Mouse (Mus musculus): ENCODE measurements around the gene Galp. TPM values are rescaled to one million over a fixed set of nuclear protein-coding genes. Genes with fewer than 3 reads are reported as not detected.
A peak's percentile ranks its signal among the peaks of the same experiment; 100 is the strongest.
"Not testable (repeated sequence)": the region's sequence is repeated elsewhere in the genome, so short reads cannot be mapped to it uniquely, and the experiment has no call there.

Galp gene
- polyA plus RNA-seq, 1 experiment from 2014 or later = not detected

DNA sequence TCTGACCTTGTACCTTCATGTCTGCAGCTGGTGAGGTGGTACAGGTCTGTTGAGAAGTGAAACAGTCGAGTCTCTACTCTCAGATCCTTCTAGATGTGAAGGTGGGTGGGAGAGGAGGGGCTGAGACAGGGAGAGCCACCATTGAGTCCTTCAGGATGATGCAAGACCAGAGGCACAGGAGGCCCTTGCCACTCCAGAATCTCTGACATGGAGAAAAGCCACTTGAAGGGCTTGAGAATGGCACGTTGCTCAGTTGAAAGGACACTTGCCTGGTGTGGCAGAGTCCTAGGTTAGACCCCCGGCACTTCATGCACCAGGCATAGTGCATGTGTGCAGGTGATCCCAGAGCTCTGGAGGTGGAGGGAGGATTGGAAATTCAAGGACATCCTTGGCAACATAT is 35.3 kb upstream of the Galp start:
- no peaks in the 10 kb centered on the region for H3K9me3 ChIP-seq
- no peak for ATAC-seq (ENCODE audit: insufficient number of reproducible peaks, insufficient read depth, low FRiP score, low TSS enrichment, low read depth)
- no peaks in the 10 kb centered on the region for H3K27me3 ChIP-seq
- H3K27ac ChIP-seq = no peak overlapping the region
- no peak overlapping the region for H3K4me3 ChIP-seq (replicated peaks)
- no peak overlapping the region for H3K4me2 ChIP-seq
- H3K9ac ChIP-seq (replicated peaks) = no peak overlapping the region
- H3K4me1 ChIP-seq (replicated peaks) = peaks cover 4% of the 10 kb centered on the region
- no peaks in the 10 kb centered on the region for H3K36me3 ChIP-seq
- WGBS = 65% methylated on average over 3 of the region's 3 CpGs

DNA sequence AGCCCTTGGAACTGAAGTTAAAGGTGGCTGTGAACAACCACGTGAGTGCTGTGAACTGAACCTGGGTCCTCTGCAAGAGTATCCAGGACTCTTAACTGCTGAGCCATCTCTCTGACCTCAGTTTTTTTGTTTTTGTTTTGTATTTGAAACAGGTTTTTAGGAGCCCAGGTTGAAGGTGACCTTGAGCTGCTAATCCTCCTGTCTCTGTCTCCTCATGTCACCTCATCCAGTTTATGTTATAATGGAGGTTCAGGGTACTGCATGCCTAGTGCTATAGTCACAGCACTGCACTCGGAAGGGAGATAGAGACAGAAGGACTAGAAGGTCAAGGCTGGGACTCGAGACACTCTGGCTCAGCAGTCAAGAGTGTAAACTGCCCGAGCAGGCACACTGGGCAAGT is 34.7 kb upstream of the Galp start:
- no peak for ATAC-seq (ENCODE audit: insufficient number of reproducible peaks, insufficient read depth, low FRiP score, low TSS enrichment, low read depth)
- Histone ChIP-seq H3K9ac (replicated peaks) (no peak overlapping the region), H3K4me2 (no peak overlapping the region), H3K4me1 (replicated peaks) (no peaks in the 10 kb centered on the region), H3K27me3 (no peaks in the 10 kb centered on the region), H3K27ac (no peak overlapping the region), H3K9me3 (no peaks in the 10 kb centered on the region), H3K4me3 (replicated peaks) (no peak overlapping the region), H3K36me3 (no peaks in the 10 kb centered on the region)
- WGBS = 67% methylated on average over 4 of the region's 4 CpGs

- H3K4me1 ChIP-seq (replicated peaks) = no peaks in the 10 kb centered on the region
- ATAC-seq (ENCODE audit: insufficient number of reproducible peaks, insufficient read depth, low FRiP score, low TSS enrichment, low read depth) = no peak
Observed at GRCm38 (mm10) chr7:6164671-6165070, 32.2 kb upstream of the Galp start.

DNA sequence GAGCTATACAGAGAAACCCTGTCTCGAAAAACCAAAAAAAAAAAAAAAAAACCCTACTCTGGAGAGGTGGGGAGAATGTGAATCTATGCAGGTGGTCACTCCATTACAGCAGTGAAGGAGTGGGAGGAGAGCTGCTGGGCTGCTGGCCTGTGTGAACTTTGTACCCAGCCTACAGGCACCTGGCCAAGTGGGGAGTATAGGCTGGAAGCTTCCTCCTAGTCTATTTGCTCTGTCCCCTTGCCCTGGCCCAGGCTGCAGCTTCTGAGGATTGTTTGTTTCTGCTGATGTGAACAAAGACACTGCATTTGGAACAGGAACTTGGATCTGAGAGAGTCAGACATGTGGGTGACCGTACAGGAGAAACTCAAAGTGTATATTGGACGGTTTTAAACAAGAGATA is 27.5 kb upstream of the Galp start:
- H3K36me3 ChIP-seq = 0 out of 2 replicates have a peak, but pooled peaks cover 3% of the 10 kb centered on the region
- WGBS = 66% methylated on average over 3 of the region's 3 CpGs
- no peak overlapping the region for H3K27ac ChIP-seq
- H3K4me1 ChIP-seq (replicated peaks) = no peaks in the 10 kb centered on the region
- no peak for ATAC-seq (ENCODE audit: insufficient number of reproducible peaks, insufficient read depth, low FRiP score, low TSS enrichment, low read depth)
- no peak overlapping the region for H3K4me3 ChIP-seq (replicated peaks)
- H3K27me3 ChIP-seq = no peaks in the 10 kb centered on the region
- H3K9ac ChIP-seq (replicated peaks) = no peak overlapping the region
- H3K4me2 ChIP-seq = no peak overlapping the region
- H3K9me3 ChIP-seq = no peaks in the 10 kb centered on the region

More at GRCm38 (mm10) chr7:6164671-6165070, 32.2 kb upstream of the Galp start:
- Histone ChIP-seq H3K4me3 (replicated peaks) (no peak overlapping the region), H3K27me3 (no peaks in the 10 kb centered on the region), H3K4me2 (no peak overlapping the region), H3K9me3 (no peaks in the 10 kb centered on the region), H3K27ac (no peak overlapping the region), H3K9ac (replicated peaks) (no peak overlapping the region), H3K36me3 (no peaks in the 10 kb centered on the region)
- 58% methylated on average over 5 of the region's 5 CpGs for WGBS

DNA sequence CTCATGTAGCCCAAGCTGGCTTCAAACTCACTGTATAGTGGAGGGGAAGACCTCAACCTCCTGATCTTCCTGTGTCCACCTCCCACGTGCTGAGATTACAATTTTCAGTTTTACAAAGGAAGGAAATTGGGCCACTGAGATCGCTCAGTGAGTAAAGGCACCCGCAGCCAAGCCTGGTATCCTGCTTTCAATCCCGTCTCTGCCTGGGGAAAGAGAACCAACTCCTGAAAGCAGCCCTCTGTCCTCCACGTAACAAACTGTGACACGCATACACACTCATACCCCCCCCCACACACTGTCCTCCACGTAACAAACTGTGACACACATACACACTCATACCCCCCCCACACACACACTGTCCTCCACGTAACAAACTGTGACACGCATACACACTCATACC is 26.5 kb upstream of the Galp start:
- no peaks in the 10 kb centered on the region for H3K27me3 ChIP-seq
- no peak overlapping the region for H3K9ac ChIP-seq (replicated peaks)
- no peak overlapping the region for H3K4me2 ChIP-seq
- no peaks in the 10 kb centered on the region for H3K4me1 ChIP-seq (replicated peaks)
- H3K4me3 ChIP-seq (replicated peaks) = no peak overlapping the region
- H3K36me3 ChIP-seq = peaks cover 7% of the 10 kb centered on the region; the same call in 1 of the 2 replicates
- no peak for ATAC-seq (ENCODE audit: insufficient number of reproducible peaks, insufficient read depth, low FRiP score, low TSS enrichment, low read depth)
- WGBS = 88% methylated on average over 9 of the region's 9 CpGs
- no peak overlapping the region for H3K27ac ChIP-seq
- no peaks in the 10 kb centered on the region for H3K9me3 ChIP-seq

GRCm38 (mm10) chr7:6170871-6171270 is 26.0 kb upstream of the Galp start:
- H3K27me3 ChIP-seq = no peaks in the 10 kb centered on the region
- WGBS = 56% methylated on average over 6 of the region's 6 CpGs
- H3K36me3 ChIP-seq = peaks cover 12% of the 10 kb centered on the region; the same call in 1 of the 2 replicates
- H3K9ac ChIP-seq (replicated peaks) = 0 out of 2 replicates have a peak overlapping the region, but pooled peaks have one; percentile 53
- peak overlapping the region; percentile 76 for H3K4me2 ChIP-seq
- H3K4me3 ChIP-seq (replicated peaks) = peak overlapping the region; percentile 67
- no peaks in the 10 kb centered on the region for H3K9me3 ChIP-seq
- H3K27ac ChIP-seq = no peak overlapping the region
- no peak for ATAC-seq (ENCODE audit: insufficient number of reproducible peaks, insufficient read depth, low FRiP score, low TSS enrichment, low read depth)
- H3K4me1 ChIP-seq (replicated peaks) = no peaks in the 10 kb centered on the region

- 1% methylated on average over 24 of the region's 24 CpGs for WGBS
Observed at GRCm38 (mm10) chr7:6171444-6172005, 25.4 kb upstream of the Galp start.

GRCm38 (mm10) chr7:6172006-6172649 is 24.8 kb upstream of the Galp start, which contains the start of gene Zfp444:
Gene Zfp444, plus strand, starts transcription at chr7:6172226.
- ATAC-seq (ENCODE audit: insufficient number of reproducible peaks, insufficient read depth, low FRiP score, low TSS enrichment, low read depth) = peak; percentile 99
- peak within 1 kb of the TSS; percentile 75 for H3K9ac ChIP-seq (replicated peaks)
- no peaks in the 10 kb centered on the region for H3K9me3 ChIP-seq
- H3K4me3 ChIP-seq (replicated peaks) = peak within 1 kb of the TSS; percentile 67
- under 1% methylated on average over 37 of the region's 37 CpGs for WGBS
- H3K27ac ChIP-seq = peak within 1 kb of the TSS; percentile 72
- H3K27me3 ChIP-seq = no peaks in the 10 kb centered on the region
- H3K36me3 ChIP-seq = peaks cover 14% of the 10 kb centered on the region; the same call in 1 of the 2 replicates
- H3K4me1 ChIP-seq (replicated peaks) = no peaks in the 10 kb centered on the region
- peak within 1 kb of the TSS; percentile 76 for H3K4me2 ChIP-seq

More at GRCm38 (mm10) chr7:6171444-6172005, 25.4 kb upstream of the Galp start:
- Histone ChIP-seq H3K4me3 (replicated peaks) (peak overlapping the region; percentile 67), H3K36me3 (peaks cover 14% of the 10 kb centered on the region; the same call in 1 of the 2 replicates), H3K27me3 (no peaks in the 10 kb centered on the region), H3K27ac (peak overlapping the region; percentile 72), H3K9ac (replicated peaks) (peak overlapping the region; percentile 53), H3K9me3 (no peaks in the 10 kb centered on the region), H3K4me1 (replicated peaks) (no peaks in the 10 kb centered on the region), H3K4me2 (peak overlapping the region; percentile 76)
- ATAC-seq (ENCODE audit: insufficient number of reproducible peaks, insufficient read depth, low FRiP score, low TSS enrichment, low read depth) = peak; percentile 29

- Histone ChIP-seq H3K36me3 (peaks cover 14% of the 10 kb centered on the region; the same call in 1 of the 2 replicates), H3K4me2 (peak overlapping the region; percentile 76), H3K4me1 (replicated peaks) (no peaks in the 10 kb centered on the region), H3K27me3 (no peaks in the 10 kb centered on the region), H3K4me3 (replicated peaks) (peak overlapping the region; percentile 67), H3K27ac (peak overlapping the region; percentile 53; the same call in 1 of the 2 replicates), H3K9ac (replicated peaks) (peak overlapping the region; percentile 75), H3K9me3 (no peaks in the 10 kb centered on the region)
- WGBS = under 1% methylated on average over 28 of the region's 28 CpGs
- peak; percentile 16 for ATAC-seq (ENCODE audit: insufficient number of reproducible peaks, insufficient read depth, low FRiP score, low TSS enrichment, low read depth)
Observed at GRCm38 (mm10) chr7:6172674-6173244, 24.1 kb upstream of the Galp start.

GRCm38 (mm10) chr7:6173872-6174271 is 23.0 kb upstream of the Galp start:
- Histone ChIP-seq H3K9me3 (no peaks in the 10 kb centered on the region), H3K4me1 (replicated peaks) (no peaks in the 10 kb centered on the region), H3K36me3 (peaks cover 25% of the 10 kb centered on the region; the same call in 1 of the 2 replicates), H3K27me3 (no peaks in the 10 kb centered on the region), H3K4me3 (replicated peaks) (no peak overlapping the region), H3K27ac (no peak overlapping the region), H3K9ac (replicated peaks) (no peak overlapping the region), H3K4me2 (no peak overlapping the region)
- 86% methylated on average over 8 of the region's 8 CpGs for WGBS
- no peak for ATAC-seq (ENCODE audit: insufficient number of reproducible peaks, insufficient read depth, low FRiP score, low TSS enrichment, low read depth)

- not testable (repeated sequence) for H3K4me2 ChIP-seq; H3K27ac ChIP-seq; H3K4me3 ChIP-seq (replicated peaks); H3K9me3 ChIP-seq; H3K9ac ChIP-seq (replicated peaks); H3K27me3 ChIP-seq; ATAC-seq (ENCODE audit: insufficient number of reproducible peaks, insufficient read depth, low FRiP score, low TSS enrichment, low read depth); H3K4me1 ChIP-seq (replicated peaks)
- 92% methylated on average over 9 of the region's 9 CpGs for WGBS
- H3K36me3 ChIP-seq = peaks cover 28% of the 10 kb centered on the region; the same call in 1 of the 2 replicates
Observed at GRCm38 (mm10) chr7:6174365-6174987, 22.4 kb upstream of the Galp start.

Measured in limb, embryonic 12.5 days (tissue).